Mouse (Mus musculus) CH12.LX (cell line): ENCODE results near the gene Atp5j. TPM values are rescaled to one million over a fixed set of nuclear protein-coding genes. Genes with fewer than 3 reads are reported as not detected.
A peak's percentile ranks its signal among the peaks of the same experiment; 100 is the strongest.

Experiments
- DNase-seq: peaks from one replicate; pipeline ENCODE4 v3.0.0-alpha.2; 2013; ENCODE audit errors: extremely low read depth
- H3K27ac ChIP-seq: 2 replicates; pipeline ENCODE4 v1.5.1; 2012; ENCODE audit warnings: low read depth, mild to moderate bottlenecking, control low read depth, moderate library complexity; ENCODE audit not compliant: insufficient read depth
- H3K27me3 ChIP-seq: replicated peaks from 2 replicates; pipeline ENCODE3; 2012; ENCODE audit warnings: inconsistent platforms
- H3K36me3 ChIP-seq, 2 experiments: replicated peaks in 1 of 2; 2 replicates each; pipeline versions ENCODE3 to v1.6.1; 2012; ENCODE audit warnings: inconsistent platforms in 1 of 2, low read length in 1 of 2, mild to moderate bottlenecking in 1 of 2, mixed read lengths in 1 of 2, moderate library complexity in 1 of 2; ENCODE audit not compliant: control insufficient read depth in 1 of 2, insufficient read depth in 1 of 2
- H3K4me1 ChIP-seq, 2 experiments: 2 replicates each; pipeline ENCODE4 v1.6.1; 2012; ENCODE audit warnings: inconsistent platforms in 1 of 2, moderate library complexity in 1 of 2; ENCODE audit not compliant: insufficient read depth in 2 of 2, control insufficient read depth in 1 of 2
- H3K4me2 ChIP-seq: 2 replicates; pipeline ENCODE4 v1.6.1; 2012; ENCODE audit warnings: low read depth, mild to moderate bottlenecking, control low read depth; ENCODE audit not compliant: poor library complexity, insufficient read depth, severe bottlenecking
- H3K4me3 ChIP-seq, 3 experiments: fragments of 150-350 bp in 1 of 3; sonication (generic) in 1 of 3; replicated peaks in 1 of 3; 2 replicates each; pipeline versions ENCODE3 to v1.5.1; 2011 to 2012; ENCODE audit warnings: low read depth in 2 of 3, low read length in 2 of 3, mild to moderate bottlenecking in 2 of 3, moderate library complexity in 2 of 3, control low read depth in 1 of 3, improper control_type of control experiment in 1 of 3, inconsistent platforms in 1 of 3, mixed read lengths in 1 of 3; ENCODE audit not compliant: poor library complexity in 1 of 3
- H3K79me2 ChIP-seq: replicated peaks from 2 replicates; pipeline ENCODE4 v1.6.1; 2012; ENCODE audit warnings: mild to moderate bottlenecking, moderate library complexity; ENCODE audit not compliant: control insufficient read depth, poor library complexity, insufficient read depth, severe bottlenecking; ENCODE audit errors: extremely low read depth
- H3K9ac ChIP-seq: 2 replicates; pipeline ENCODE4 v1.6.1; 2012; ENCODE audit warnings: low read depth, mild to moderate bottlenecking, control low read depth, moderate library complexity; ENCODE audit not compliant: insufficient read depth
- H3K9me3 ChIP-seq: replicated peaks from 2 replicates; pipeline ENCODE3; 2012; ENCODE audit warnings: low read length, inconsistent platforms, mixed read lengths
- BHLHE40 ChIP-seq: IDR thresholded peaks from 2 replicates; pipeline ENCODE4 v1.6.1; 2011; ENCODE audit warnings: mild to moderate bottlenecking, low read depth, low read length, improper control_type of control experiment
- CHD1 ChIP-seq: IDR thresholded peaks from 2 replicates; pipeline ENCODE4 v1.6.1; 2012; ENCODE audit warnings: low read depth, low read length, improper control_type of control experiment, inconsistent platforms
- CHD2 ChIP-seq: IDR thresholded peaks from 2 replicates; pipeline ENCODE4 v1.6.1; 2011; ENCODE audit warnings: low read length, improper control_type of control experiment
- CTCF ChIP-seq, 2 experiments: IDR thresholded peaks in 1 of 2; conservative IDR thresholded peaks in 1 of 2; 2 replicates each; pipeline ENCODE4 v1.5.1; 2011 to 2012; ENCODE audit warnings: low read depth in 2 of 2, low read length in 2 of 2, improper control_type of control experiment in 1 of 2, inconsistent platforms in 1 of 2, mild to moderate bottlenecking in 1 of 2, moderate library complexity in 1 of 2
- E2F4 ChIP-seq: IDR thresholded peaks from 2 replicates; pipeline ENCODE4 v1.6.1; 2011; ENCODE audit warnings: low read depth, low read length, improper control_type of control experiment; ENCODE audit not compliant: insufficient replicate concordance
- ELF1 ChIP-seq: IDR thresholded peaks from 2 replicates; pipeline ENCODE4 v1.6.1; 2014; ENCODE audit warnings: low read depth, mild to moderate bottlenecking, inconsistent platforms, low read length, improper control_type of control experiment
- EP300 ChIP-seq: IDR thresholded peaks from 2 replicates; pipeline ENCODE4 v1.6.1; 2011; ENCODE audit warnings: low read length, improper control_type of control experiment
- ETS1 ChIP-seq: conservative IDR thresholded peaks from 2 replicates; pipeline ENCODE4 v1.6.1; 2012; ENCODE audit warnings: low read depth, mild to moderate bottlenecking, inconsistent platforms, low read length, improper control_type of control experiment, moderate library complexity
- GABPA ChIP-seq: IDR thresholded peaks from 2 replicates; pipeline ENCODE4 v1.6.1; 2012; ENCODE audit warnings: low read depth, low read length, improper control_type of control experiment, inconsistent platforms; ENCODE audit not compliant: insufficient replicate concordance
- HCFC1 ChIP-seq: IDR thresholded peaks from 2 replicates; pipeline ENCODE4 v1.6.1; 2012; ENCODE audit warnings: low read depth, mild to moderate bottlenecking, inconsistent platforms, low read length, improper control_type of control experiment
- IRF4 ChIP-seq: IDR thresholded peaks from 2 replicates; pipeline ENCODE4 v1.6.1; 2014; ENCODE audit warnings: low read depth, mild to moderate bottlenecking, inconsistent platforms, low read length, improper control_type of control experiment
- JUN ChIP-seq: IDR thresholded peaks from 2 replicates; pipeline ENCODE4 v1.6.1; 2011; ENCODE audit warnings: low read depth, mild to moderate bottlenecking, low read length, improper control_type of control experiment, moderate library complexity; ENCODE audit not compliant: insufficient read depth
- JUND ChIP-seq: conservative IDR thresholded peaks from 2 replicates; pipeline ENCODE4 v1.6.1; 2011; ENCODE audit warnings: low read depth, low read length, improper control_type of control experiment
- KAT2A ChIP-seq: IDR thresholded peaks from 2 replicates; pipeline ENCODE4 v1.6.1; 2012; ENCODE audit warnings: low read length, improper control_type of control experiment, inconsistent platforms; ENCODE audit not compliant: insufficient replicate concordance
- MAFK ChIP-seq: IDR thresholded peaks from 2 replicates; pipeline ENCODE4 v1.6.1; 2011; ENCODE audit warnings: low read length, improper control_type of control experiment; ENCODE audit not compliant: insufficient replicate concordance
- MAX ChIP-seq: IDR thresholded peaks from 2 replicates; pipeline ENCODE4 v1.6.1; 2011; ENCODE audit warnings: low read length, improper control_type of control experiment
- MAZ ChIP-seq: IDR thresholded peaks from 2 replicates; pipeline ENCODE4 v1.6.1; 2012; ENCODE audit warnings: low read depth, mild to moderate bottlenecking, inconsistent platforms, low read length, improper control_type of control experiment, moderate library complexity
- MEF2A ChIP-seq: IDR thresholded peaks from 2 replicates; pipeline ENCODE4 v1.6.1; 2014; ENCODE audit warnings: low read depth, mild to moderate bottlenecking, inconsistent platforms, low read length, improper control_type of control experiment, borderline replicate concordance
- MXI1 ChIP-seq: IDR thresholded peaks from 2 replicates; pipeline ENCODE4 v1.6.1; 2011; ENCODE audit warnings: mild to moderate bottlenecking, low read depth, low read length, improper control_type of control experiment
- MYC ChIP-seq: IDR thresholded peaks from 2 replicates; pipeline ENCODE4 v1.6.1; 2011; ENCODE audit warnings: low read depth, mild to moderate bottlenecking, improper control_type of control experiment, low read length
- NELFE ChIP-seq: IDR thresholded peaks from 2 replicates; pipeline ENCODE4 v1.6.1; 2011; ENCODE audit warnings: low read depth, low read length, improper control_type of control experiment
- NRF1 ChIP-seq: IDR thresholded peaks from 2 replicates; pipeline ENCODE4 v1.6.1; 2014; ENCODE audit warnings: low read depth, mild to moderate bottlenecking, inconsistent platforms, low read length, improper control_type of control experiment, moderate library complexity
- PAX5 ChIP-seq: IDR thresholded peaks from 2 replicates; pipeline ENCODE4 v1.6.1; 2012; ENCODE audit warnings: low read length, inconsistent platforms, mixed read lengths
- POLR2A ChIP-seq: IDR thresholded peaks from 2 replicates; pipeline ENCODE4 v1.6.1; 2011; ENCODE audit warnings: low read depth, mild to moderate bottlenecking, improper control_type of control experiment, low read length
- POLR2AphosphoS2 ChIP-seq: IDR thresholded peaks from 2 replicates; pipeline ENCODE4 v1.6.1; 2011; ENCODE audit warnings: low read depth, low read length, improper control_type of control experiment
- RAD21 ChIP-seq: IDR thresholded peaks from 2 replicates; pipeline ENCODE4 v1.6.1; 2011; ENCODE audit warnings: low read depth, mild to moderate bottlenecking, low read length, improper control_type of control experiment, moderate library complexity
- RCOR1 ChIP-seq: conservative IDR thresholded peaks from 2 replicates; pipeline ENCODE4 v1.6.1; 2012; ENCODE audit warnings: low read depth, mild to moderate bottlenecking, inconsistent platforms, low read length, improper control_type of control experiment
- SIN3A ChIP-seq: IDR thresholded peaks from 2 replicates; pipeline ENCODE4 v1.6.1; 2012; ENCODE audit warnings: low read length, improper control_type of control experiment, inconsistent platforms
- SMC3 ChIP-seq: IDR thresholded peaks from 2 replicates; pipeline ENCODE4 v1.6.1; 2011; ENCODE audit warnings: low read depth, low read length, improper control_type of control experiment
- TBP ChIP-seq: conservative IDR thresholded peaks from 2 replicates; pipeline ENCODE4 v1.6.1; 2011; ENCODE audit warnings: low read depth, low read length, improper control_type of control experiment
- TCF12 ChIP-seq: IDR thresholded peaks from 2 replicates; pipeline ENCODE4 v1.6.1; 2014; ENCODE audit warnings: low read depth, mild to moderate bottlenecking, inconsistent platforms, low read length, improper control_type of control experiment
- UBTF ChIP-seq: IDR thresholded peaks from 2 replicates; pipeline ENCODE4 v1.6.1; 2012; ENCODE audit warnings: low read depth, mild to moderate bottlenecking, inconsistent platforms, low read length, improper control_type of control experiment, moderate library complexity
- USF1 ChIP-seq: IDR thresholded peaks from 2 replicates; pipeline ENCODE4 v1.6.1; 2014; ENCODE audit warnings: low read depth, mild to moderate bottlenecking, inconsistent platforms, low read length, improper control_type of control experiment
- USF2 ChIP-seq: conservative IDR thresholded peaks from 2 replicates; pipeline ENCODE4 v1.6.1; 2011; ENCODE audit warnings: low read depth, low read length, improper control_type of control experiment
- ZC3H11A ChIP-seq: IDR thresholded peaks from 2 replicates; pipeline ENCODE4 v1.6.1; 2012; ENCODE audit warnings: low read depth, mild to moderate bottlenecking, inconsistent platforms, low read length, improper control_type of control experiment
- ZKSCAN1 ChIP-seq: IDR thresholded peaks from 2 replicates; pipeline ENCODE4 v1.6.1; 2012; ENCODE audit warnings: low read depth, inconsistent platforms, low read length, improper control_type of control experiment, borderline replicate concordance
- ZMIZ1 ChIP-seq: IDR thresholded peaks from 2 replicates; pipeline ENCODE4 v1.6.1; 2012; ENCODE audit warnings: low read depth, mild to moderate bottlenecking, inconsistent platforms, low read length, improper control_type of control experiment
- ZNF384 ChIP-seq: IDR thresholded peaks from 2 replicates; pipeline ENCODE4 v1.6.1; 2012; ENCODE audit warnings: low read depth, low read length, improper control_type of control experiment, inconsistent platforms
- dilution Hi-C: fragments of 300-500 bp; cut with MboI; formaldehyde crosslinking; loops from 2 replicates; pipeline ENCODE4 v1.14.3; 2020; ENCODE audit warnings: low sequenced_read_pairs; ENCODE audit not compliant: extremely low pct_unique_long_range_greater_than_20kb, extremely low pct_ligation_motif_present
- in situ Hi-C: fragments of 300-500 bp; cut with MboI; formaldehyde crosslinking; loops from 3 replicates; pipeline ENCODE4 v1.14.3; 2019; ENCODE audit warnings: low sequenced_read_pairs, low pct_ligation_motif_present, low pct_unique_long_range_greater_than_20kb, mixed read lengths
- polyA plus RNA-seq: library from polyadenylated mRNA; unstranded; fragments of >175 nt; gene quantifications from 2 replicates; pipeline ENCODE4 v1.2.1, GENCODE M21; 2012; ENCODE audit warnings: low read depth; ENCODE audit not compliant: insufficient read length
- total RNA-seq, 2 experiments: library from RNA; depleted of rRNA; stranded (reverse); fragments of 300-350 nt in 1 of 2; fragments of >200 nt in 1 of 2; gene quantifications; 2 replicates each; pipeline ENCODE4 v1.2.3; 2012 to 2014

The Atp5j gene
- total and polyA plus RNA-seq, 3 experiments, result 223 to 485 (median 277) TPM

- peak within 1 kb of the TSS; percentile 85 for H3K27ac ChIP-seq
- H3K9me3 ChIP-seq, result no peaks in the 10 kb centered on the region
- H3K4me2 ChIP-seq, result peak within 1 kb of the TSS; percentile 76
- H3K9ac ChIP-seq, result peak within 1 kb of the TSS; percentile 98
- dilution Hi-C loops, result no loop called here
- peak; percentile 89 for TF ChIP-seq MAZ
- peak; percentile 94 for TF ChIP-seq CHD2
- TF ChIP-seq KAT2A, result peak; percentile 97
- TF ChIP-seq CHD1, result no peak
- TF ChIP-seq E2F4, result peak; percentile 92; the same call in 1 of the 2 replicates
- peak; percentile 78; the same call in 1 of the 2 replicates for TF ChIP-seq RCOR1
- peak; percentile 86; the same call in 1 of the 2 replicates for TF ChIP-seq SIN3A
- TF ChIP-seq GABPA, result peak; percentile 48; the same call in 1 of the 2 replicates
- no peak for TF ChIP-seq USF1
- TF ChIP-seq MAFK, result no peak
- TF ChIP-seq ETS1, result peak; percentile 35
- TF ChIP-seq NELFE, result peak; percentile 85
- no peak for TF ChIP-seq ZKSCAN1
- no peak for TF ChIP-seq ZNF384
- peak; percentile 75; the same call in 1 of the 2 replicates for TF ChIP-seq POLR2AphosphoS2
- TF ChIP-seq SMC3, result no peak; the same call in 1 of the 2 replicates
- no peak for TF ChIP-seq UBTF
- peak; percentile 87 for TF ChIP-seq MYC
- peak; percentile 39; the same call in 1 of the 2 replicates for TF ChIP-seq MXI1
- TF ChIP-seq JUND, result no peak; the same call in 1 of the 2 replicates
- TF ChIP-seq ELF1, result peak; percentile 98
- TF ChIP-seq POLR2A, result peak; percentile 83
- peak; percentile 81 for TF ChIP-seq TBP
- TF ChIP-seq MAX, result peak; percentile 90
- TF ChIP-seq NRF1, result peak; percentile 87
- peak; percentile 83 for TF ChIP-seq MEF2A
- TF ChIP-seq EP300, result no peak
- TF ChIP-seq HCFC1, result peak; percentile 90
- TF ChIP-seq ZC3H11A, result no peak
- peak; percentile 26; the same call in 1 of the 2 replicates for TF ChIP-seq BHLHE40
- TF ChIP-seq JUN, result no peak
- TF ChIP-seq PAX5, result no peak
- TF ChIP-seq USF2, result no peak; the same call in 1 of the 2 replicates
- TF ChIP-seq TCF12, result peak; percentile 85
- TF ChIP-seq CTCF (conservative IDR thresholded peaks at IDR 0.05 in 1 of 2, IDR thresholded peaks at IDR 0.05 in 1 of 2; ENCODE audit: low read depth in 2 of 2, low read length in 2 of 2), result no peak
- peak; percentile 79 for TF ChIP-seq ZMIZ1
- TF ChIP-seq RAD21, result no peak
- TF ChIP-seq IRF4, result peak; percentile 37; the same call in 1 of the 2 replicates
- peak; percentile 100 for DNase-seq
- peak within 1 kb of the TSS; percentile 77 to 89 (median 87) for H3K4me3 ChIP-seq
- H3K36me3 ChIP-seq, result peaks cover 29 to 57% of the 10 kb centered on the region in 2 experiments
- H3K79me2 ChIP-seq, result peaks cover 65% of the 10 kb centered on the region
- no peaks in the 10 kb centered on the region for H3K27me3 ChIP-seq
- H3K4me1 ChIP-seq, result peaks cover 8 to 46% of the 10 kb centered on the region in 2 experiments
- in situ Hi-C loops, result loop anchor here (10.0 to 25.0 kb wide), 2 partner anchors 100 to 248 kb away; partner anchors contain the start of gene Mrpl39
Measured at GRCm38 (mm10) chr16:84834745-84835440, 532 bp downstream of the Atp5j start, which contains the start of gene Gabpa. Gabpa (plus strand) TSS chr16:84834925.
